Mouse (Mus musculus) left cerebral cortex, postnatal 36 days (tissue): ENCODE measurements around the gene Prom1. TPM values are rescaled to one million over a fixed set of nuclear protein-coding genes. Genes with fewer than 3 reads are reported as not detected.

ENCODE experiments used
- DNase-seq, 2 experiments: peaks; one replicate each; pipeline ENCODE4 v3.0.0; 2021 to 2022; ENCODE audit warnings: low spot score in 2 of 2, mixed read lengths in 1 of 2
- intact Hi-C: fragments of 180-260 bp; cut with DNase I; formaldehyde crosslinking; loops from one replicate; pipeline ENCODE4 v1.15.1; 2025
- total RNA-seq, 2 experiments: library from RNA; stranded (reverse); gene quantifications; 2 replicates each; pipeline ENCODE4 v1.2.3; 2021

Prom1 gene
- total RNA-seq, 2 experiments from 2014 or later, result 23.6 to 24.2 TPM

GRCm38 (mm10) chr5:43986212-43986611 lies 115.6 kb downstream of the Prom1 start:
- DNase-seq, result no peak
- intact Hi-C loops, result no loop called here

GRCm38 (mm10) chr5:43982896-43983295 lies 118.9 kb downstream of the Prom1 start:
- intact Hi-C loops, result no loop called here

GRCm38 (mm10) chr5:43981620-43982019 lies 120.2 kb downstream of the Prom1 start, which contains the start of gene Fgfbp1:
Gene Fgfbp1 (minus strand): TSS chr5:43981779.
- DNase-seq, result no peak
- intact Hi-C loops, result no loop called here

More at GRCm38 (mm10) chr5:43982896-43983295, 118.9 kb downstream of the Prom1 start:
- no peak for DNase-seq

- no peak for DNase-seq
- intact Hi-C loops, result no loop called here
These were observed 121.4 kb downstream of the Prom1 start for GRCm38 (mm10) chr5:43980397-43980796.

- DNase-seq, result no peak
- intact Hi-C loops, result no loop called here
These were observed 124.8 kb downstream of the Prom1 start for GRCm38 (mm10) chr5:43976821-43977561.

- DNase-seq, result no peak
- intact Hi-C loops, result no loop called here
These were observed 127.7 kb downstream of the Prom1 start for GRCm38 (mm10) chr5:43974166-43974565.

GRCm38 (mm10) chr5:43971156-43971555 lies 130.7 kb downstream of the Prom1 start:
- DNase-seq, result no peak
- intact Hi-C loops, result no loop called here

GRCm38 (mm10) chr5:43970532-43970931 lies 131.3 kb downstream of the Prom1 start:
- intact Hi-C loops, result no loop called here
- DNase-seq, result no peak

GRCm38 (mm10) chr5:43968634-43969033 lies 133.2 kb downstream of the Prom1 start:
- intact Hi-C loops, result no loop called here
- DNase-seq, result no peak

- intact Hi-C loops, result no loop called here
- DNase-seq, result no peak
These were observed 140.8 kb downstream of the Prom1 start for GRCm38 (mm10) chr5:43961056-43961455.

GRCm38 (mm10) chr5:43959884-43960440 lies 141.9 kb downstream of the Prom1 start:
- no peak for DNase-seq
- intact Hi-C loops, result no loop called here

GRCm38 (mm10) chr5:43953241-43953640 lies 148.6 kb downstream of the Prom1 start:
- intact Hi-C loops, result no loop called here
- no peak for DNase-seq

- intact Hi-C loops, result no loop called here
- no peak for DNase-seq
These were observed 153.0 kb downstream of the Prom1 start for GRCm38 (mm10) chr5:43948748-43949275.

- DNase-seq, result peak; percentile 12 to 17
- intact Hi-C loops, result no loop called here
These were observed 153.6 kb downstream of the Prom1 start for GRCm38 (mm10) chr5:43948111-43948743.

- intact Hi-C loops, result no loop called here
- DNase-seq, result no peak
These were observed 154.4 kb downstream of the Prom1 start for GRCm38 (mm10) chr5:43947330-43947977.

Other genes starting within 250 kb of the Prom1 start
- gene Cd38, start 233.5 kb downstream of the Prom1 start, total RNA-seq, result 1 to 10 TPM; 2.2 TPM
- gene Gm7879, start 188.9 kb downstream of the Prom1 start, total RNA-seq, result 10 to 100 TPM; 11.4 to 13.5 TPM
- gene Fgfbp1, start 120.3 kb downstream of the Prom1 start, total RNA-seq, result 1 to 10 TPM; 2.2 to 3.8 TPM
- gene Tapt1, start 124.6 kb upstream of the Prom1 start, total RNA-seq, result 10 to 100 TPM; 44.8 to 53.0 TPM